Mouse (Mus musculus) neural tube, embryonic 12.5 days (tissue): ENCODE measurements around the gene Sgta. TPM values are rescaled to one million over a fixed set of nuclear protein-coding genes. Genes with fewer than 3 reads are reported as not detected.
A peak's percentile ranks its signal among the peaks of the same experiment; 100 is the strongest.

ENCODE experiments used
- ATAC-seq: fragments of 200-750 bp; cut with Nextera tagmentation; 2 replicates; pipeline ENCODE4 v1.8.0; 2017; ENCODE audit warnings: low read depth, mild to moderate bottlenecking, moderate TSS enrichment, moderate library complexity; ENCODE audit not compliant: low FRiP score
- H3K27ac ChIP-seq: fragments of 300-500 bp; sonication (generic); 2 replicates; pipeline ENCODE4 v1.5.1; 2016
- H3K27me3 ChIP-seq: fragments of 300-500 bp; sonication (generic); replicated peaks from 2 replicates; pipeline ENCODE4 v1.6.1; 2016; ENCODE audit warnings: mild to moderate bottlenecking
- H3K36me3 ChIP-seq: fragments of 300-500 bp; sonication (generic); 2 replicates; pipeline ENCODE4 v1.6.1; 2016; ENCODE audit warnings: mild to moderate bottlenecking
- H3K4me1 ChIP-seq: fragments of 300-500 bp; sonication (generic); 2 replicates; pipeline ENCODE4 v1.6.1; 2016
- H3K4me2 ChIP-seq: fragments of 300-500 bp; sonication (generic); replicated peaks from 2 replicates; pipeline ENCODE4 v1.6.1; 2016; ENCODE audit warnings: mild to moderate bottlenecking
- H3K4me3 ChIP-seq: fragments of 300-500 bp; sonication (generic); 2 replicates; pipeline ENCODE4 v1.5.1; 2016
- H3K9ac ChIP-seq: fragments of 300-500 bp; sonication (generic); 2 replicates; pipeline ENCODE4 v1.6.1; 2016; ENCODE audit warnings: mild to moderate bottlenecking
- H3K9me3 ChIP-seq: fragments of 300-500 bp; sonication (generic); 2 replicates; pipeline ENCODE4 v1.6.1; 2016; ENCODE audit warnings: mild to moderate bottlenecking
- WGBS: fragments of 180-500 bp; shearing (Covaris S2); methylation state at CpG from one replicate; pipeline ENCODE4 v1.1.7; 2016; 5-methylcytosine and 5-hydroxymethylcytosine counted together
- polyA plus RNA-seq: library from polyadenylated mRNA; unstranded; fragments of >200 nt; fragmentation: Nextera tagmentation; extraction: Ambion mirVana; gene quantifications from 2 replicates; pipeline ENCODE4 v1.2.1, GENCODE M21; 2016

The Sgta gene
- 272 and 275 TPM in 2 replicates for polyA plus RNA-seq

GRCm38 (mm10) chr10:81059603-81060543, at the start of gene Sgta:
Sgta (minus strand) TSS chr10:81060181.
- Histone ChIP-seq H3K27me3 (no peaks in the 10 kb centered on the region), H3K9me3 (no peaks in the 10 kb centered on the region), H3K4me3 (peak within 1 kb of the TSS; percentile 79), H3K4me2 (peak within 1 kb of the TSS; percentile 80), H3K4me1 (peaks cover 39% of the 10 kb centered on the region), H3K9ac (peak within 1 kb of the TSS; percentile 78), H3K36me3 (peaks cover 16% of the 10 kb centered on the region), H3K27ac (no peak within 1 kb of the TSS)
- under 1% methylated on average over 48 of the region's 48 CpGs for WGBS
- ATAC-seq = peak; percentile 91

- Histone ChIP-seq H3K9me3 (no peaks in the 10 kb centered on the region), H3K4me1 (peaks cover 20% of the 10 kb centered on the region), H3K9ac (peak overlapping the region; percentile 97), H3K4me2 (peak overlapping the region; percentile 74), H3K4me3 (peak overlapping the region; percentile 92), H3K36me3 (peaks cover 32% of the 10 kb centered on the region), H3K27me3 (0 out of 2 replicates have a peak, but pooled peaks cover 3% of the 10 kb centered on the region), H3K27ac (peak overlapping the region; percentile 98)
- 1% methylated on average over 35 of the region's 35 CpGs for WGBS
- ATAC-seq = peak; percentile 89
Measured at GRCm38 (mm10) chr10:81106113-81106721, 46.2 kb upstream of the Sgta start.

- Histone ChIP-seq H3K9me3 (no peaks in the 10 kb centered on the region), H3K9ac (peak within 1 kb of the TSS; percentile 97), H3K4me3 (peak within 1 kb of the TSS; percentile 92), H3K4me2 (peak within 1 kb of the TSS; percentile 74), H3K4me1 (peaks cover 20% of the 10 kb centered on the region), H3K27ac (peak within 1 kb of the TSS; percentile 98), H3K36me3 (peaks cover 26% of the 10 kb centered on the region), H3K27me3 (0 out of 2 replicates have a peak, but pooled peaks cover 3% of the 10 kb centered on the region)
- WGBS = under 1% methylated on average over 56 of the region's 56 CpGs
- ATAC-seq = peak; percentile 95
Measured at GRCm38 (mm10) chr10:81105565-81106112, 45.7 kb upstream of the Sgta start, which contains the start of gene Map2k2. Map2k2 (plus strand) TSS chr10:81105915.

GRCm38 (mm10) chr10:81094931-81095678, 35.1 kb upstream of the Sgta start:
- no peak overlapping the region for H3K27ac ChIP-seq
- 0 out of 2 replicates have a peak, but pooled peaks cover 3% of the 10 kb centered on the region for H3K9me3 ChIP-seq
- H3K9ac ChIP-seq = no peak overlapping the region
- H3K4me1 ChIP-seq = no peaks in the 10 kb centered on the region
- no peak overlapping the region for H3K4me2 ChIP-seq
- no peak overlapping the region for H3K4me3 ChIP-seq
- H3K36me3 ChIP-seq = no peaks in the 10 kb centered on the region
- no peak for ATAC-seq
- H3K27me3 ChIP-seq = no peaks in the 10 kb centered on the region; the same call in none of the 2 replicates
- 62% methylated on average over 9 of the region's 9 CpGs for WGBS

GRCm38 (mm10) chr10:81092465-81093250, 32.7 kb upstream of the Sgta start:
- Histone ChIP-seq H3K27me3 (no peaks in the 10 kb centered on the region; the same call in none of the 2 replicates), H3K27ac (no peak overlapping the region), H3K4me2 (no peak overlapping the region), H3K9ac (no peak overlapping the region), H3K4me1 (0 out of 2 replicates have a peak, but pooled peaks cover 6% of the 10 kb centered on the region), H3K36me3 (no peaks in the 10 kb centered on the region), H3K4me3 (no peak overlapping the region), H3K9me3 (0 out of 2 replicates have a peak, but pooled peaks cover 3% of the 10 kb centered on the region)
- WGBS = 67% methylated on average over 22 of the region's 22 CpGs
- no peak for ATAC-seq

GRCm38 (mm10) chr10:81090621-81091020, 30.6 kb upstream of the Sgta start:
- WGBS = 72% methylated on average over 7 of the region's 7 CpGs

GRCm38 (mm10) chr10:81089216-81089615, 29.2 kb upstream of the Sgta start:
- 0 out of 2 replicates have a peak overlapping the region, but pooled peaks have one; percentile 3 for H3K9ac ChIP-seq
- no peak overlapping the region for H3K4me3 ChIP-seq
- ATAC-seq = no peak
- H3K4me2 ChIP-seq = no peak overlapping the region
- no peaks in the 10 kb centered on the region for H3K36me3 ChIP-seq
- WGBS = 55% methylated on average over 2 of the region's 2 CpGs
- H3K4me1 ChIP-seq = 0 out of 2 replicates have a peak, but pooled peaks cover 6% of the 10 kb centered on the region
- H3K27me3 ChIP-seq = no peaks in the 10 kb centered on the region
- H3K27ac ChIP-seq = no peak overlapping the region
- H3K9me3 ChIP-seq = 0 out of 2 replicates have a peak, but pooled peaks cover 2% of the 10 kb centered on the region

More at GRCm38 (mm10) chr10:81090621-81091020, 30.6 kb upstream of the Sgta start:
- H3K27me3 ChIP-seq = no peaks in the 10 kb centered on the region; the same call in 1 of the 2 replicates
- H3K27ac ChIP-seq = no peak overlapping the region
- H3K9ac ChIP-seq = no peak overlapping the region
- H3K4me3 ChIP-seq = no peak overlapping the region
- no peak overlapping the region for H3K4me2 ChIP-seq
- 0 out of 2 replicates have a peak, but pooled peaks cover 6% of the 10 kb centered on the region for H3K4me1 ChIP-seq
- 0 out of 2 replicates have a peak, but pooled peaks cover 2% of the 10 kb centered on the region for H3K9me3 ChIP-seq
- no peaks in the 10 kb centered on the region for H3K36me3 ChIP-seq
- no peak for ATAC-seq

- H3K27me3 ChIP-seq = no peaks in the 10 kb centered on the region
- WGBS = 45% methylated on average over 2 of the region's 2 CpGs
- H3K4me3 ChIP-seq = no peak overlapping the region
- no peak overlapping the region for H3K27ac ChIP-seq
- peaks cover 6% of the 10 kb centered on the region for H3K36me3 ChIP-seq
- H3K9ac ChIP-seq = no peak overlapping the region
- no peak for ATAC-seq
- 0 out of 2 replicates have a peak, but pooled peaks cover 6% of the 10 kb centered on the region for H3K4me1 ChIP-seq
- no peak overlapping the region for H3K4me2 ChIP-seq
- 0 out of 2 replicates have a peak, but pooled peaks cover 2% of the 10 kb centered on the region for H3K9me3 ChIP-seq
Measured at GRCm38 (mm10) chr10:81087021-81087420, 27.0 kb upstream of the Sgta start.

- Histone ChIP-seq H3K9ac (no peak overlapping the region), H3K9me3 (0 out of 2 replicates have a peak, but pooled peaks cover 2% of the 10 kb centered on the region), H3K36me3 (peaks cover 52% of the 10 kb centered on the region), H3K4me2 (no peak overlapping the region), H3K4me3 (no peak overlapping the region), H3K27ac (no peak overlapping the region), H3K4me1 (no peaks in the 10 kb centered on the region), H3K27me3 (no peaks in the 10 kb centered on the region)
- ATAC-seq = peak; percentile 61; the same call in 1 of the 2 replicates
- WGBS = 88% methylated on average over 7 of the region's 7 CpGs
Measured at GRCm38 (mm10) chr10:81082168-81082960, 22.4 kb upstream of the Sgta start.

- 94% methylated on average over 31 of the region's 31 CpGs for WGBS
- ATAC-seq = no peak
Measured at GRCm38 (mm10) chr10:81080008-81080655, 20.2 kb upstream of the Sgta start.

More at GRCm38 (mm10) chr10:81080008-81080655, 20.2 kb upstream of the Sgta start:
- Histone ChIP-seq H3K27me3 (no peaks in the 10 kb centered on the region), H3K27ac (no peak overlapping the region), H3K9ac (no peak overlapping the region), H3K36me3 (peaks cover 74% of the 10 kb centered on the region), H3K4me2 (no peak overlapping the region), H3K4me1 (no peaks in the 10 kb centered on the region), H3K9me3 (no peaks in the 10 kb centered on the region), H3K4me3 (no peak overlapping the region)
